Mouse (Mus musculus): ENCODE measurements around the gene Zbtb4.

The Zbtb4 gene

DNA sequence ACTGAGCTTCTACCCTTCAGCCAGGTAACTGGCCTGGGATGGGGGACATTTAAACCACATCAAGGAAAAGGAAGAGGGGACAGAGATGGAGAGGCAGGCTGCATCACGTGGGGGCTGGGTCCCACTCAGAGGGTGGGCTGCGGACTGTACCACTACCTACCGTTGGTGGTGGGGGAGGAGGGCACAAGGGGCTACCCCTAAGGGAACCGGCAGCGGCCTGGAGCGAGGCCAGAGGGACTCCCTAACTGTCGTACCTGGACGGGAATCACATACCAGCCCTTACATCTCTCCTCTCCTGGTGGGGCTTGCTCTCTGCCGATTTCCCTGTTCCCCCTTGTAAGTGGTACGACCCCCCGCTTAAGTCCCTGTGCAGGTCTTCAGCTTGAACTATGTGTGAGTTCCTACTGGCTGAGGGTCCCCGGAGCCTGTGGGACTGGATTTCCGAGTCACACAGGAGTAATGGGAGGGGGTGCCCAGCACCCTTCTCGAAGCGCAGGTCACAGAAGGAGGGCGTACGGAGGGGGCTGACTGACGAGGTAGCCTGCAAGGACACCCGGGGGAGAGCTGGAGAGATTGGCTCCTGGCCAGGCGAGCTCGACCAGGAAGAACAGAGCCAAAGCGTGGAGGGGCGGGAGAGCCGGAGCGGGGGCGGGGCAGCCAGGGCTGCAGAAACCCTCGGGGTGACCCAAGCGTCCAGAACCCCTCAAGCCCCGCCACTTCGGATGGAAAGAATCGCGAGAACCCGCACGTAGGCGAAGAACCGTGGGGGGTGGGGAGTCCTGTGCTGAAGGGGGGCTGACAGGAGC is 34.9 kb downstream of the Zbtb4 start:
- peak; percentile 55 for DNase-seq (ENCODE audit: low spot score)

DNA sequence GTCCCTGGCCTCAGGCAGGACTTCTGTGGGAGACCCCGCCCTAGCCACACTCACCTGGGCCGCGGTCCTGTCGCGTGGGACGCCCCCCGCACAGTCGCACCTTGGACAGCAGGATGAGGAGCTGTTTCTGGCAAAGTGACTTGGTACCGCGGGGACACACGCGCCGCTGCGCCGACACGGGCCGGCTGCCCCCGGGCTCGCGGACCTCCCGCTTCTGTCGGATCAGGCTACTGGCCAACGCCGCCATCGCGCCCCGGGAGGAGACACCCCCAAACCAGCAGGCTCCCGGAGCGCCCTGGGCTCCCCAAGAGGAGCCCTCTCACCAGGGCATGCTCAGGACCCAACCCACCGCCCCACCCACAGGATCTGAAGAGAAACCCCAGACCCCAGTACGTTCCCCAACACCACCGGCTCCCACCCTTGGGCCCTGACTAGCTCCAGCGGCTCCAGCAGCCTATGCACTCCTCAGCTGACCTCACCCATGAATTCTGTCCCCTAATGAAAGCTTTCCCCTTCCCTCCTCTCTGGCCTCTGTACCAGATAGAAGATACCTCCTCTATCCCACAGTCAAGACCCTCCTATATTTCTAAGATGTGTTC is 35.8 kb downstream of the Zbtb4 start, which contains the start of gene Fgf11:
Fgf11 (minus strand) TSS at position 479 of the 599 bp plus-strand sequence.
- DNase-seq (ENCODE audit: low spot score) = no peak

DNA sequence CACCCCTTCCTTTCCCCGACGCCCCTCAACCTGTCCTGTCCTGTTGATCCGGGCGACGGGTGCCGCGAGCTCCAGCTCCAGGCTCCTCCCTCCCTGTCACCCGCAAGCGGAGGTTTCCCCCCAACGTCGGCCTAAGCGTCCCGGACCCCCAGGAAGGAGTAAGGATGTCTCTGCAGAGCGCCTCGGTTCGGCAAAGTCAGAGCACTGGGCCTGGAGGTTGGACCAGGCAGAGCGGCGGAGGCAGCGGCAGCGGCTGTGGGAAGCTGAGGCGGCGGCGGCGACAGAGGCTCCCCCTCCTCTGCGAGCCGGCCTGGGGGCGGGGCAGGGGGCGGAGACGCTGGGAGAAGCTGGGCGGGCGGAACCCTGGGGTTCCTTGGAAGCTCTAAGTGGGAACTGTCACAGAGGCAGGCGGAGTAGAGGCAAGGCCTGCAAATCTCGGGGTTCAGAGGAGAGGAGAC is 37.0 kb downstream of the Zbtb4 start:
- peak; percentile 68 for DNase-seq (ENCODE audit: low spot score)

DNA sequence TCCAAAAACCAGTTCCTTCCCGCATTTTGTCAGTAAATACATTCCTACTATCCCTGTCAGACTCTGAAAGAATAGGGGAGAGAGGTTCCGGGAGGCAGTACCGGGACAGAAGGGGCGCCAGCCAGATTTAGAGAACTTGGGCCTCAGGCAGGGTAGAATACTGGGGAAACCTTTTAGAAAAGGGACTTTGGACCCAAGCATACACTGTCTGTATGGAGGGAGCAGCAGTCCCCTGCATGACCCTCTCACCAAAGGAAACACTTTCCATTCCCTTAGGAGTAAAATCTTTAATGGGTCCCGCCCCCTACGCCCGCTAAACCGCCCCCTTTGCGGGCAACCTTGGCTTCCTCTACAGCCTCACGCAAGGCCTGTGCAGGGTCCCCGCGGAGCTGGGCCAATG is 37.6 kb downstream of the Zbtb4 start:
- no peak for DNase-seq (ENCODE audit: low spot score)

DNA sequence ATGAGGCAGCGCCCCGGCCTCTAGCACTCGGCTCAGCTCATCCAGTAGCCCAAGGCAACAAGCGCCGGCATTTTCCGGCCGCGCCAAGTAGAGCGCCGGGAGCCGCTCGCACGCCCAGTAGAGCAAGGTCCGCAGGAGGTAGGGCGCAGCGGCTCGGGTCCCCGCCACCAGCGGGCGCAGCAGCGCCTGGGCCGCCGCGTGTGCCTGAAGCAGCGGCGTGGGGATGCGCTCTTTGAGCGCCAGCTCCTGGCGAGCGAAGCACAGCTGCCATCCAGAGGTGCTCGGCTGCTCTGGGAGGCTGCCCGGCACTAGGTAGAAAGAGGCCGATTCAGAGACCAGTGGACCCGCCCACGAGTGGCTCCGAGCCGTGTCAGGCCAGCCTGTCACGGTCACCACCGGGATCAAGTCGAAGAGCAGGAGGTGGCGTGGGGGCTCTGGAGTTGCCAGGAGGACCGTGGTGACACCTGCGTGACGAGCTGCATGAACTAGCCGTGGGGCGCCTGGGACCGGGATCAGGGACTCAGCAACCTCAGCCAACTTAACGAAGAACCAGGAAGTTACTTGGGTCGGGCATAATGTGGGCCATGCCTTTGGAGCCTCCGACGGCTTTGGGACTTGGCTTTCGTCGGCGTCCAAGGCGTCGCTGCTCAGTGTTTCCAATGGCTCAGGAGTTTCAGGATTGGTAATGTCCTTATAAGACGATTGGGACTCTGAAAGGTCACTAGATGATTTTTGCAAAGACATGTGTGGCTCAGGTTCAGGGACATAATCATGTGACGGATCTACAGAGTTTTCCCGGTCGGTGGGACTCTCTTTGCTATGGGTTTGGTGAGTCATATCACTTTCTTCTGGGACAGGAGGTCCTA is 38.3 kb downstream of the Zbtb4 start:
- DNase-seq (ENCODE audit: low spot score) = peak; percentile 33

DNA sequence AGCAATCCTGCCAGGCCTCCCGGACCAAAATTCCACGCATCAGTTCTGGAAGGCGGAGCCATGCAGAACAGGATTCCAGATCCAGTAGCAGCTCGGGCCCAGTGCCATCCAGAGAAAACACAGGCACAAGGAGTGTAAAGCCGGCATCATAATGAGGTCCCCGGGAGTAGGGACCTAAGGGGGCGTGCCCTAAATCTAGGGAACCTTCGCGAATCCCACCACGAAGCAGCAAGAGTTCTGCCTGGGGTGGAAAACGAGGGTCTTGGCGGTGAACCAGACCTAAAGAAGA is 38.9 kb downstream of the Zbtb4 start:
- no peak for DNase-seq (ENCODE audit: low spot score)

DNA sequence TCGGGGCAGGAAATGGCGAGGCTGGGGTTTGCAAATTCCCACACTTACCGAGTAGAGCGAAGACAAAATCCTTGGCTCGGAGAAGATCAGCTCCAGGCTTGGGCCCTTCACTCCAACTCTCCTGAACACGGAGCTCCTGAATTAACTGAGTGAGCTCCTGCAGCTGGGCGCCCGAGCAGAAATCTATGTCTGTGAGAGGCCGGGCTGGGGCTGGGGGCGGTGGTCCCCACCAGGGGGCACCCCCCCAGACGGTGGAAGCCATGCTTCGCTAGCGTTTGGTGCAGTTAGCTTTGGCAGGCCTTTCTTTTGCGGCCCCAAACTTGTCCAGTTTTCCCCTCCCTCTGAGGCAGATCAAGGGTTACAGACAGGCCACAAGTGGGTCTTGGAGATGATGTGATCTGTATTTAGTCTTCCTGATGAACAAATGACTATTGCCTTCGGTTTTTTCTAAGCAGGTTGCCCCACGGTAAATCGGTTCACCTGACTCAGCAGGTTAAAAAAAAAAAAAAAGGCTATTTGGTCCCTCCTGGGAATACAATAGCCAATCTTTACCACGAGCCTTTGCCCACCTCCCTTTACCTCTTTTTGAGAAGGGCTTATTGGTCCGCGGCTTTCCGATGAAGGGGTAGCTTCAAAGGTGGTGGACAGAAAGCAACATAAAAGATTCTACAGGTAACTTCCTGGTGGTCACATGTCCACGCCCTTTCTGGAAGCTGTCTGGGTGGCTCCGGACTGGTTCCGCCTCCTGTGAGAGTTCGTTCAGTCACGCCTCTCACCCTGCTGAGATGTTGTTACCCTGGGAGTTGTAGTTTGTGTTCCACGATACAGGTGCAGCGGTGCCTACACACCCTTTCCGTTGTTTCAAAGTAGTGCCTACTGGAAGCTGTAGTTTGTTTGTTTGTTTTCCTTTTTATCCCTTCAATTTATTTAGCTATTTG is 39.5 kb downstream of the Zbtb4 start, which contains the start of gene Tmem102:
Tmem102 (minus strand) TSS at position 653 of the 938 bp plus-strand sequence.
- DNase-seq (ENCODE audit: low spot score) = no peak

DNA sequence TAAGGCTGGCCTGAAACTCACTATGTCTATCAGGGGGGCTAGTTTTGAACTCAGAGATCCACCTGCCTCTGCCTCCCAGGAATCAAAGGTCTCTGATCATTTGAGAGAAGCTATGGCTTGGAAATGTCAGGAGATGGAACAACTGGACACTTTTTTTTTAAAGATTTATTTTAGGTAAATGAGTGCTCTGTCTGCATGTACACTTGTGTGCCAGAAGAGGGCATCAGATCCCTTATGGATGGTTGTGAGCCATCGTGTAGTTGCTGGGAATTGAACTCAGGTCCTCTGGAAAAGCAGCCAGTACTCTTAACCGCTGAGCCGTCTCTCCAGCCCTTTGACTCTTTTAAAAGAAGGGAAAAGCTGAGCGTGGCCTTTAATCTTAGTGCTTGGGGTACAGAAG is 40.7 kb downstream of the Zbtb4 start:
- DNase-seq (ENCODE audit: low spot score) = no peak

DNA sequence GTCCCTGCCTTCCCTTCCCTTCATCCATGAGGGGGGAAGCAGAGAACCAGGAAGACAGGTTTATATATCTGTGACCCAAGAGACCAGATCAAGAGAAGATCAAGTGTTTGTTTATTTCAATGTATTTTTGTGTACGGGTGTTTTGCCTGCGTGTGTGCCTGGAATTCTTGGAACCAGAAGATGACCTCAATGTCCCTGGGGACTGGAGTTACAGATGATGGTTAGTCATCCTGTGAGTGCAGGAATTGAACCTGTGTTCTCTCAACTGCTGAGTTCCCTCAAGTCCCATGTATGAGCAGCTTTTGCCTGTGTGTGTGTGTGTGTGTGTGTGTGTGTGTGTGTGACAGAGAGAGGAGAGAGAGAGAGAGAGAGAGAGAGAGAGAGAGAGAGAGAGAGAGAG is 41.9 kb downstream of the Zbtb4 start:
- DNase-seq (ENCODE audit: low spot score) = no peak

DNA sequence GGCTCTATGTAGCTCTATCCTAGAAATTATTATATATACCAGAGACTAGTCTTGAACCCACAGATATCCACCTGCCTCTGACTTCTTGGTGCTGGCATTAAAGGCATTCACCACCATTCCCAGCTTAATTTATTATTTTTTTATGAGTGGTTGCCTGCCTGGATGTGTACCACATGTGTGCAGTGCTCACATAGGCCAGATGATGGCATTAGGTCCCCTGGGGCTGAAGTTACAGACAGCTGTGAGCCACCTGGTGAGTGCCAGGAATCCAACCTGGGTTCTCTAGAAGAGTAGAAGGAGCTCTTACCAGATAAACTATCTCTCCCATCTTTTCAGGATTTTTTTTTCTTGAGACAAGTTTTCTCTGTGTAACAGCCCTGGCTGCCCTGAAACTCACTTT is 44.6 kb downstream of the Zbtb4 start:
- DNase-seq (ENCODE audit: low spot score) = no peak

DNA sequence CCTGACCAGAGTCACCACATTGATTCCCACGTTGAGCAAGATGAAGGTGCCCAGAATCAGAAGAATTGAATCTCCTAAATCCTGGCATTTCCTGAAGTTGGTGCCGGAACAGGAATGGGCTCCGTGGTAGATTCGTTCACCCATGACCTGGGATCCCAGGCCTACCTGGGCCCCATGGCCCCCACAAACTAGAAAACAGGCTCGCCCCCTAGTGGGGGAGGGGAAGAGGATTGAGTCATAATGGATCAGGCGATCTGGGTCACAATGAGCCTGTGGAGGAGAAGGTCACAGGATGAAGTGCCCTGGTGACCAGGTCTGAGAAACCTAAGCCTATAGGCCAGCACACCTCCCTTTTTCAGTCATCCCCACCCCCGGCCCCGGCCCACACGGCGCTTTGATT is 49.4 kb downstream of the Zbtb4 start, which contains the start of gene Gm39566:
Gm39566 (minus strand) TSS at position 144 of the 400 bp plus-strand sequence.
- DNase-seq (ENCODE audit: low spot score) = no peak

DNA sequence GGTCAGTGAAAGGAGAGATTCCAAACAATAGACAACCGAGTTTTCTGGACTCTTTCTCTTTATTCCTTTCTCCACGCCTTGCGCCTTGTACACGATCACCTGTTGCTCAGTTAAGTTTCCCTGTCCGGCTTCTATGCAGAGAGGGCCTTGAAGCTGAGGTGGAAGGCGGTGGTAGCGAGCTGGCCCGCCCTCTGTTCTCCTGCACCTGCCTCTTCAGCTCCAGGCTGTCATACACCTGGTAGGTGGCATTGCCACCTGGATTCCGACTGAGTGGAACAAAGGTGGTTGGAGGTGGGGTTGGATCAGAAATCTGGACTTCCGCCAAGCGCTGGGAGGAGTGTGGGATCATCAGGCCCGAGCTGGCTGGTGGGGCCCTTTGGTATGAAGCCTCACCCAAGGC is 50.8 kb downstream of the Zbtb4 start:
- DNase-seq (ENCODE audit: low spot score) = no peak

DNA sequence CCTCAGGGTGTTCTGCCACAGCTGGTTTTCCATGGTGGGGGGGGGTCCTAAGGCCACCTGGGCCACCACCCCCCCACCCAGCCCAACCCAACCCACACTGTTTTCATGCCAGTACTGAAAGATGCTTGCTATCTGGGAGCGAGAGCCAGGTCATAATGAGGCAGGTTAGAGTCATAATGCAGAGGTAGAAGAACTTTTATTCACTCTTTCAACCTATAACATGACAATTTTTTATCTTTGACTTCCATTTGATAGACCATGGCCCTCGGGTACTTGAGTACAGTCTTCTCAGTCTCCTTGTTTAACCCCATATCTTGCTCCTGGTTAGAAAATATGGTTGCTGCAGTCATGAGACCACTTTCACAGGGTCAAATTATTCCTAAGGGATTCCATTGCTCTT is 52.7 kb downstream of the Zbtb4 start, which contains the start of gene Spem2:
Spem2 (minus strand) TSS at position 101 of the 400 bp plus-strand sequence.
- DNase-seq (ENCODE audit: low spot score) = no peak

DNA sequence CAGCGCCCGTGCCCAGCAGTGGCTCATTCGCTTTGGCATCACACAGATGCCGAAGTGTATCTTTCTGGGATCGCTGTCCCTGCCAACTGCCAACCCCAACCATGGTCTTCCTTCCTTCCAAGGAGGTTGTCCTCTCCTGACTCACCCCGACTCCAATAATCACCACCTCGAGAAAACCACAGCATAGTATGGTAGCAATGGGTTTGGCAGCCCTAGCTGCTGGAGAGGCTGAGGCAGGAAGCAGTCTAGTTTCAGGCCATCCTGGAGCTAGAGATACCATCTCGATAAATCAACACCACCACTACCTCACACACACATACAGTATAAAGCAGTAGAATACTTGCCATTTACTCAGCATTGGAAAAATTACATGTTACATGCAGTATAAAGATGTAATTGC is 53.2 kb downstream of the Zbtb4 start:
- no peak for DNase-seq (ENCODE audit: low spot score)

DNA sequence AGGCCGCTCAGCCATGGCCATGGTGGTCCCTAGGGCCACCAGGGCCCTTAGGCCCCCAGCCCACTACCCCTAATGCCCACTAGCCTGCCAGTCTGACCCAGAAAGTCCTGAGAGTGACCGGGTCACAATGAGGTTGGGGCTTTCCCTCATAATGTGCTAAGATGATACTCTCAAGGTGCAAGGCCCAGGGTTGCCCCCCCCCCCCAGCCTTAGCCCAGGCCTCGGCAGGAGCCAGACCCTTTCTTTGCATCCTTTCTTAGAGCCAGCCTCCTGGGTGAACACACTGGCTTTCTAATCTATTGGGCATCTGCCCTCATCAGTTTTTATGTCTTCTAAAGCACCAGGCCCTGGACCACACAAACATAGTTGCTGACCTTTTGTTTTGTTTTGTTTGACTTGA is 56.4 kb downstream of the Zbtb4 start, which contains the start of gene Spem1:
Spem1 (minus strand) TSS at position 101 of the 400 bp plus-strand sequence.
- no peak for DNase-seq (ENCODE audit: low spot score)

DNA sequence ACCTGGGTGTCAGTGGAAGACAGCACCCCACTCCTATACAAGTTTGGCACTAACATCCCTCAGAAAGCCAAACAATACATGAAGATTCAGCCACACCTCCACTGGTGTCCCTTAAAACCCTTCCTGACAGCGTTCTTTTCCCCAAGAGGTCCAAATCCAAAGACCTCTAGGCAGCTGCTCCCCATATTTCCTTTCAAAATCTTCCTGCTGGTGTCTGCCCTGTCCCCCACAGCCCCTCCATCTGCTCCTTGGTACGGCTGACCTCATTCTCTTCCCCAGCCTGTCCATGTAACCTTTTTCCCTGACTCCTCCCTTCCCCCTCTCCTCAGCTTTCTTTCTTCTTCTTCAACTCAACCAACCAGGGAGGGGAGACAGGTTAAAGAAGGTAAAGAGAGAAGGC is 57.7 kb downstream of the Zbtb4 start:
- DNase-seq (ENCODE audit: low spot score) = no peak

DNA sequence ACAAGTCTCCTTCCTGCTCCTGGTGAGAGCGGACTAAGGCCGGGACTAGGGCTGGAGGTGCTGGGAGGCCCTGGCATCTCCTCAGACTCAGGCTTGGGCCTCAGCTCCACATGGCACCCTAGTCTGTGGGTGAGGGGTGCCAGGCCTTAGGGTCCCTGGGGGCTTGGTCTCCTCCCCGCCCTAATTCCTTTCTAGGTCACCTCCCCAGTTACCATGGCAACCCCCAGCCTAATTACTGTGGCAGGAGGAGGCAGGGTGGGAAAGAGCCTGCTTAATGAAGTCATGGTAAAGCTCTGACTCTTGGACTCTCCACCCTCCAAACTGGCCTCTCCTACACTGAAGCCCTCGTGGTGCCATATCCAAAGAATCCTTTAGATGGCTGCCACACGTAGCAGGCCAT is 63.1 kb downstream of the Zbtb4 start:
- no peak for DNase-seq (ENCODE audit: low spot score)

DNA sequence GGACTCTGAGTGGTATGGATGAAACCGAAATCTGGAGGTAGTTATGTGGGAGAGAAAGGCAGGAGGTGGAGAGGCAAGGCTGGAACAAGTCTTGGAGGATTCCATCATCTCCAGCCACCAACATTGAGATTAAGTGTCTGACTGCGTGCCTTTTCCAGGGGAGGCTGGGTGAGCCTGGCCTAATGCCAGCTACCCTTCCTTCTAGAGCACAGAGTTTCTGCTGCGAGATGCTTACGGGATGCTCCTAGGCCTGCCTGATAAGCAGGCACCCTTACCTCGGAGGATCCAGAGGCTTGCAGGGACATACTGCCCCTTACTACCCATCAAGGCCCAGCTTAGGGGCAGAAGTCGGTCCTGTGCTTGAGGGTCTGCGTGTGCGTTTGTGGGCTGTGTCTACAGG is 67.8 kb downstream of the Zbtb4 start:
- no peak for DNase-seq (ENCODE audit: low spot score)

All from ovary, postnatal 10 days (tissue).